Mouse (Mus musculus) small intestine, adult 2 months (tissue): ENCODE measurements around the gene Zdhhc13. TPM values are rescaled to one million over a fixed set of nuclear protein-coding genes. Genes with fewer than 3 reads are reported as not detected.

Experiments used
- H3K27ac ChIP-seq: fragments of 200-500 bp; 2 replicates; pipeline ENCODE4 v1.5.1; 2012; ENCODE audit warnings: low read depth, low read length, control low read depth, inconsistent platforms; ENCODE audit not compliant: insufficient read depth
- H3K27me3 ChIP-seq: fragments of 200-500 bp; 2 replicates; pipeline ENCODE4 v1.6.1; 2012; ENCODE audit warnings: mild to moderate bottlenecking, moderate library complexity, low read length, inconsistent platforms; ENCODE audit not compliant: control insufficient read depth, insufficient read depth
- H3K36me3 ChIP-seq: fragments of 200-500 bp; 2 replicates; pipeline ENCODE4 v1.6.1; 2012; ENCODE audit warnings: mild to moderate bottlenecking, low read length, control low read depth, inconsistent platforms; ENCODE audit not compliant: control insufficient read depth, insufficient read depth
- H3K4me1 ChIP-seq: fragments of 200-500 bp; 2 replicates; pipeline ENCODE4 v1.6.1; 2012; ENCODE audit warnings: low read length, inconsistent platforms, mixed read lengths; ENCODE audit not compliant: control insufficient read depth, insufficient read depth, insufficient read length
- H3K4me3 ChIP-seq: fragments of 200-500 bp; 2 replicates; pipeline ENCODE4 v1.5.1; 2012; ENCODE audit warnings: low read depth, mild to moderate bottlenecking, control low read depth, inconsistent platforms, low read length, moderate library complexity
- CTCF ChIP-seq: fragments of 200-500 bp; IDR thresholded peaks from 2 replicates; pipeline ENCODE4 v1.5.1; 2012; ENCODE audit warnings: low read depth, mild to moderate bottlenecking, control low read depth, inconsistent platforms, low read length, moderate library complexity, mixed read lengths; ENCODE audit not compliant: insufficient replicate concordance, insufficient read length; ENCODE audit errors: extremely low read depth
- POLR2A ChIP-seq: fragments of 200-500 bp; IDR thresholded peaks from 2 replicates; pipeline ENCODE4 v1.6.1; 2012; ENCODE audit warnings: low read depth, mild to moderate bottlenecking, control low read depth, inconsistent platforms, low read length, moderate library complexity
- WGBS: fragments of 180-500 bp; shearing (Covaris S2); methylation state at CpG from one replicate; pipeline ENCODE4 v1.1.7; 2018; 5-methylcytosine and 5-hydroxymethylcytosine counted together
- polyA plus RNA-seq: library from polyadenylated mRNA; depleted of rRNA; stranded (reverse); fragments of >200 nt; gene quantifications from 2 replicates; pipeline ENCODE4 v1.2.3, GENCODE M21; 2012

Gene Zdhhc13
- polyA plus RNA-seq, 1 experiment: 6.8 TPM

DNA sequence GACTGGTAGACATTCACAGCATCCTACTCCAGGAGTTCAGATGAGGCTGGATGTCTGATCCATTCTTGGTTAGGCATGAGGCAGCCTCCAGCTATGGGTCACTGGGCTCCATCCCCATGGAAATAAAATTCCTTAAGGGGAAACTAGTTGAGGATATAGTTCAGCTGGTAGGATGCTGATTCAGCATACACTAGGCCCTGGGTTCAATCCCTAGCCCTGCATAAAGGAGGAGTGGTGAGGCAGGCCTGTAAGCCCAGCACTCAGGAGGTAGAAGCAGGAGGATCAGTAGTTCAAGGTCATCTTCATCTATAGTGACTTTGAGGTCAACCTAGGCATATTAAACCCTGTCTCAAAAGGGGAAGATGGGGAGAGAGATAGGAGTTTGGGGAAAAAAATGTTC, 75.4 kb downstream of the Zdhhc13 start:
- Histone ChIP-seq H3K27ac (no peak overlapping the region), H3K4me1 (no peaks in the 10 kb centered on the region), H3K4me3 (no peak overlapping the region), H3K36me3 (peaks cover 17% of the 10 kb centered on the region), H3K27me3 (no peaks in the 10 kb centered on the region)
- TF ChIP-seq POLR2A: no peak
- TF ChIP-seq CTCF: no peak

DNA sequence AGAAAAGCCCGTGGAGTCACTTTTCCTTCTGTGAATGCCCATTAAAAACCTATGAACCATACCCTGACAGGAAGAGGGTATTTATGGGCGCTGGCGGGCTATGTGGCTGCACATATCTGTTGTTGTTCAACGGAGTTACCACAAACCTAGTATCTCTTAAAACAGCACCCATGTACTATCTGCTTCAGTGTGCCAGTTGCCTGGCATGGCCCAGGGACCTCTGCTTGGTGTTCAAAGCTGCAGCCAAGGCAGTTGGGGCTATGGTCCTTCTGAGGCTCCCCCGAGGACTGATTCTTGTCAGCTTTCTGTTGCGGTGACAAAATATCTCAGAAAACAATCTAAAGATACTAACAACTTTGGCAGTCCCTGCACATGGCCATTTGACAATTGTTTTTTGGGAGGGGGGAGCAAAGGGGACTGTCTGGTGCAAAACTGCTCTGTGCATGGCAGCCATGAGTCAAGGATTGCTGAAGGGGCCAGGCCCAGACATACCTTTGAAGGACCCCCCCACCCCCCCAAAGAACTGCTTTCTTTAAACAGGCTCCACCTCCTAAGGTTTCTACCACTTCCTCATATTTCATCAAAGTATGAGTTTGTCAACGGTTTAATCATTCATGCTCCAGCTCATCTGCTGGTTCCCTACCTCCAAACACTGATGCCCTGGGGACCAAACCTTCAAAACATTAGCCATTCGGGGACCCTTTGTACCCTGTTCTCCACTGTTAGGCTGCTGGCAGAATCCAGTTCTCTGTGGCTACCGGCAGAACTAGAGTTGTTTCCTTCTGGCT, 76.1 kb downstream of the Zdhhc13 start:
- H3K27ac ChIP-seq: no peak overlapping the region
- 77% methylated on average over 9 of the region's 9 CpGs for WGBS
- peaks cover 20% of the 10 kb centered on the region for H3K36me3 ChIP-seq
- no peak overlapping the region for H3K4me3 ChIP-seq
- TF ChIP-seq CTCF (no peak), POLR2A (no peak)
- no peaks in the 10 kb centered on the region for H3K27me3 ChIP-seq
- no peaks in the 10 kb centered on the region for H3K4me1 ChIP-seq

DNA sequence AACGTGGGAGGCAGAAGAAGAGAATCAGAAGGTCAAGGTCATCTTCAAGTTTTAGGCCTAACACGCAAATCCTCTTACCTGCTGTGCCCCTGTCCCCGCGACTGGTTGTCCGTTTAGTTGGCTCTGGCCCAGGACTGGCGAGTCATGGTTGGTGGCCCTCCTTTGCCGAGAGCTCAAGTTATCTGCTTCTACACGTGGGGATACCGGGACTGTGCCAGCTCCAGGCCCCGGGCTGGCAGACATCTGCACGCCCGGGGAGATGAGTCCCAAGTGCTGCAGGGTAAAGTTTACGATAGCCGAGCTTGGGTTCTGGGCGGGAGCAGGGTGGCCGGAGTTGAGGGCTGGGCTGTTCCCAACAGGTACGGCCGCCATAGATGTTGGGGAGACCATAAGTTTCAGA, 78.8 kb downstream of the Zdhhc13 start:
- Histone ChIP-seq H3K36me3 (peaks cover 29% of the 10 kb centered on the region), H3K27ac (no peak overlapping the region), H3K4me1 (no peaks in the 10 kb centered on the region), H3K27me3 (no peaks in the 10 kb centered on the region), H3K4me3 (no peak overlapping the region)
- WGBS: 78% methylated on average over 18 of the region's 18 CpGs
- TF ChIP-seq CTCF: no peak
- no peak for TF ChIP-seq POLR2A

- Histone ChIP-seq H3K4me1 (no peaks in the 10 kb centered on the region), H3K4me3 (no peak overlapping the region), H3K36me3 (peaks cover 35% of the 10 kb centered on the region), H3K27ac (no peak overlapping the region), H3K27me3 (no peaks in the 10 kb centered on the region)
- TF ChIP-seq CTCF (no peak), POLR2A (no peak)
- WGBS: 88% methylated on average over 6 of the region's 6 CpGs
These were observed 81.3 kb downstream of the Zdhhc13 start for GRCm38 (mm10) chr7:48870144-48870543.

DNA sequence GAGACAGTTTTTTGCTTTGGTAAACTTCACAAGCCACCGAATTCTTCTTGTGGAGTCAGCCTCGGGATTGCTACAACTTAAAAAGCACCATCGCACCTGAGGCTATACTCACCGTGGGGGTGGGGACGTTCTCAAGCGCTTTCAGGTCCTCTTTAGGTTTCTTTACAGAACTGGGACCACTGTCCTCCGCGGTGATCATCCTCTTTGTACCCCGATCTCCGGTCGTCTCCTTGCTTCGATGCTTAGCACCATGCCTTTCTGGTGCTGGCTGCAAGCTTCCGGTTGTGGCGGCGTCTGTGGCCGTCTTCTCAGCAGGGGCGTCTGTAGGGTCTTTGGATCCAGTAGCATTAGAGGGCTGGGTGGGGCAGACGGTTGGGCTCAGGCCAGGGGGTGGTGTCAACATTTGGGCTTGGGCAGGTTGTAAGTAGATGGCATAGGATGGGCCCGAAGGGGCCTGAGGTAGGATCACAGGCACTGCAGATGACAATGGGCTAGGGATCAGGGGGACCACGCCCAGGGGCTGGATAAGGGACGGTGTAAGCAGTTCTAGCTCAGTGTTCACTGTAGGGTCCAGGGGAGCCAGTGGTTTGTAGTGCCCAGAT, 81.9 kb downstream of the Zdhhc13 start:
- Histone ChIP-seq H3K27me3 (no peaks in the 10 kb centered on the region), H3K36me3 (peaks cover 34% of the 10 kb centered on the region), H3K27ac (no peak overlapping the region), H3K4me1 (no peaks in the 10 kb centered on the region), H3K4me3 (no peak overlapping the region)
- WGBS: 95% methylated on average over 21 of the region's 21 CpGs
- TF ChIP-seq POLR2A (no peak), CTCF (no peak)

DNA sequence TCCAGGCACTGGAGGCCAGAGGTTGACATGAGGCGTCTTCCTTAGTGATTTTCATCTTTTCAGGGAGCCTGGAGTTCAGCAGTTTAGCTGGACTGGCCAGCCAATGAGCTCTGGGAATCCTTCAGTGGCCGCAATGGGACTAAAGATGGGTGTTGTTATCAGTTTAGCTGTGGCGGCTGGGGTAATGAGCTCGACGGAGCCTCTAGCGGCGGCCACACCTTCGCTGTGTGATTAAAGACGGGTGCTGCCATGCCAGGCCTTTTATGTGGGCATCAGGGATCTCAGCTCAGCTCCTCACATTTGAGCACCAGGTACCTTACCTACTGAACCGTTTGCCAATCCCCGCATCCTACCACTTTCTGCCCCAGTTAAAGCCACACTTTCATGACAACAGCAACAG, 82.5 kb downstream of the Zdhhc13 start:
- Histone ChIP-seq H3K4me1 (peaks cover 2% of the 10 kb centered on the region; the same call in 1 of the 2 replicates), H3K4me3 (no peak overlapping the region), H3K27me3 (no peaks in the 10 kb centered on the region), H3K27ac (no peak overlapping the region), H3K36me3 (peaks cover 32% of the 10 kb centered on the region)
- WGBS: 72% methylated on average over 11 of the region's 11 CpGs
- no peak for TF ChIP-seq CTCF
- no peak for TF ChIP-seq POLR2A

- 96% methylated on average over 14 of the region's 14 CpGs for WGBS
- no peaks in the 10 kb centered on the region for H3K27me3 ChIP-seq
- H3K36me3 ChIP-seq: peaks cover 17% of the 10 kb centered on the region
- H3K4me3 ChIP-seq: no peak overlapping the region
- no peak overlapping the region for H3K27ac ChIP-seq
- peaks cover 9% of the 10 kb centered on the region; the same call in 1 of the 2 replicates for H3K4me1 ChIP-seq
- TF ChIP-seq CTCF (no peak), POLR2A (no peak)
These were observed 86.3 kb downstream of the Zdhhc13 start for GRCm38 (mm10) chr7:48875096-48875495.
